Mouse (Mus musculus) left cerebral cortex, postnatal 4 days (tissue): ENCODE data around the gene Usp3. TPM values are rescaled to one million over a fixed set of nuclear protein-coding genes. Genes with fewer than 3 reads are reported as not detected.
A peak's percentile ranks its signal among the peaks of the same experiment; 100 is the strongest.

Experiments used
- DNase-seq: peaks from one replicate; pipeline ENCODE4 v3.0.0-alpha.2; 2022
- intact Hi-C: fragments of 180-260 bp; cut with DNase I; formaldehyde crosslinking; loops from one replicate; pipeline ENCODE4 v1.15.1; 2025
- total RNA-seq, 2 experiments: library from RNA; stranded (reverse); gene quantifications; 2 replicates each; pipeline ENCODE4 v1.2.3; 2021

Gene Usp3
- total RNA-seq, 2 experiments from 2014 or later: 60.7 to 67.3 TPM

DNA sequence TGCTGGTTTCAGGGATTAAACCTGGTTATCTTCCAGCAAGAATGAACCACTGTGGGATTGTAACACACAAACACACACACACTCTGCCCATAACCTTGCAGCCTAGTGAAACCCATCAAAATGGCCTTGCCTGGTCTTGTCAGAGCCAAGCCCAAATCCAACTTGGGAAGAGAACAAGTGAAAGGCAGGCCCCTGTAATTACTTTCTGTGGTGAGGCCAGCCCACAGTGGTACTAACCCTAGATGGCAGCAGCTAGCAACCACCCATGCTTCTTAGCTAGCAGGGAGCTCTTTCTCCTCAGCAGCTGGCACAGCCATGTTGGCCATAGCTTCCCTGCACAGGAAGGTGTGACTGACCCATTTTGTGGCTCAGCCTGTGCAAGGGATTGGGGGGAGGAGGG is 79.8 kb downstream of the Usp3 start:
- intact Hi-C loops: loop anchor here (5.0 to 10.0 kb wide), 2 partner anchors 319 to 462 kb away; partner anchors contain the start of genes Aph1c and Lactb
- DNase-seq: no peak

GRCm38 (mm10) chr9:66512351-66512671 is 80.6 kb downstream of the Usp3 start:
- intact Hi-C loops: loop anchor here (5.0 to 10.0 kb wide), 2 partner anchors 320 to 462 kb away; partner anchors contain the start of genes Aph1c and Lactb
- DNase-seq: peak; percentile 87

- intact Hi-C loops: loop anchor here (5.0 to 10.0 kb wide), 2 partner anchors 321 to 463 kb away; partner anchors contain the start of genes Aph1c and Lactb
Measured at GRCm38 (mm10) chr9:66511580-66512350, 81.2 kb downstream of the Usp3 start.

GRCm38 (mm10) chr9:66510944-66511343 is 82.0 kb downstream of the Usp3 start:
- intact Hi-C loops: loop anchor here (5.0 to 10.0 kb wide), 2 partner anchors 321 to 464 kb away; partner anchors contain the start of genes Aph1c and Lactb
- DNase-seq: peak; percentile 53

More at GRCm38 (mm10) chr9:66511580-66512350, 81.2 kb downstream of the Usp3 start:
- peak; percentile 95 for DNase-seq

- intact Hi-C loops: loop anchor here (5.0 to 10.0 kb wide), 2 partner anchors 322 to 464 kb away; partner anchors contain the start of genes Aph1c and Lactb
- peak; percentile 66 for DNase-seq
Measured at GRCm38 (mm10) chr9:66510351-66510841, 82.5 kb downstream of the Usp3 start.

DNA sequence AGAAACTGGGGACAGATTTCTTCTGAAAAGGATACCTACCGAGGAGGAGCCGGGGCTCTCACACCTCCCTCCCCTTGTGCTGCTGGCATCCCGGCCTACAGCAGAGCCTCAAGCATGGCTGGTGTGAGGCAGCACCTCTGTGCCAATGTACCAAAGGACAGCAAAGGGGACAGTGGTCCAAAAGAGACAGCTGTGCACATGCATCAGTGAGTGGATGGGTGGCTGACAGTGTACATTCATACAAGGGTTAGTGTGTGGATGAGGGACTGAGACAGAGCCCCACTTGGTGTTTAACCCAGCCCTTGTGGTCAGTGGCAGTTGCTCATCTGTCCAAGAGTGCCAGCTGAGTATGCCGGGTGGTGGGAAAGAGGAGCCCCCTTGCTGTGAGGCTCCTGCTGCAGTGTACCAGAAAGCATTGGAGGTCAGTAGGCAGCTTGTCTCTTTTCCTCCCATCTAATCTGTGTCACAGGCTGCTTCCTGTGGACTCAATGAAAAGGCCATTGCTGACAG is 84.0 kb downstream of the Usp3 start:
- intact Hi-C loops: no loop called here
- no peak for DNase-seq

DNA sequence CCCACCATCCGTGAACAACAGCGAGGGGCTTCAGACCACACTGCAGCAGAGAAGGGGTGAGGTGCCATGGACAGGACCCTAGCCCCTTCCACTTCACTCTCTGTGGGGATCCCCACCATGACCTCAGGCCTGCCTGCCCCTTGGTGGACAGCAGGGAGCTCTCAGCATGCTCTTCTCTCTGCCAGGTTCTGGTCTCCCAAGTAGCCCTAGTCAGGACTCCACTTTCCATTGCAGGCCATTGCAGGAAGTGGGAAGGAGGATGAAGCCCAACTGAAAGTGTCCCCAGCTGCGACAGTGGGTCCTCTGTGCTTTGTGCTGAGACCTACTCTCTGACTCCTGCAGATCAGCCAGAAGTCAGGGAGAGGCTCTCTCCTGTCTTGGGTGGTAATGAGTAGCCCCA is 85.3 kb downstream of the Usp3 start:
- no peak for DNase-seq
- intact Hi-C loops: no loop called here

DNA sequence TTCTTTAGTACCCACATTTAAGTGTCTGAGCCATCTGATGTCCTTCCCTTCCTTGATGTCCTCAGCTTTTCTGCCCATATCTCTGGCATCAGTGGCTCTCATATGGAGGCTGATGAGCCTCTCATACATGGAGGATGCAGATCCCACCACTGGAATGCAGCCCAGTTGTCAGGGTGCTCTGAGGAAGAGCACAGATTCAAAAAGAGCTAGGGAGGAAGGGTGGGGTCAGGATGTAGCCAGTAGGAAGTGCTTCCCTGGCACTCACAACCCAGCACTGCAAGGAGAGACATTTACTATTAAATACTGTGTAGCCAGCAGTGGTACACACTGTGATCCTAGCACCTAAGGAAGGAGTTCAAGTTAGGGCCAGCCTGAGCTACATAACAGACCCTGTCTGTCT is 86.5 kb downstream of the Usp3 start:
- intact Hi-C loops: no loop called here
- no peak for DNase-seq

DNA sequence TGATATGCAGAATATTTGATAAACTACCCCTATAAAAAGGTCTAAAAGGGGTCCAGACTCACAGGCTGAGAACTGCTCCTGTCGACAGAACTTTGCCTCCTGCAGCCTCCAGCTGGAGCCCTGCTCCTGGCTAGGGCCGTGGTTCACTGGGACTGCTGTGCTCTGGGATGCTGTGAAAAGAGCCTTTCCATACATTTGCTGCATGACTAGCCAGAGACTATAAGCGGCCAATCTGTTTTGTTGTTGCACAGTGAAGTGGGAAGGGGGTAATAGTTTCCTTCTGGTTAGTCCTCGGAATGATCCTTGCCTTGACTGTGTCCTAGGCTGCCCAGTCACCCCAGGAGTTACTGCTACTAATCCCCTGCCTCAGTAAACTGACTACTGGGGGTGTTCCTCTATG is 86.9 kb downstream of the Usp3 start:
- DNase-seq: peak; percentile 46
- intact Hi-C loops: no loop called here

GRCm38 (mm10) chr9:66505141-66505917 is 87.6 kb downstream of the Usp3 start:
- intact Hi-C loops: no loop called here
- no peak for DNase-seq

DNA sequence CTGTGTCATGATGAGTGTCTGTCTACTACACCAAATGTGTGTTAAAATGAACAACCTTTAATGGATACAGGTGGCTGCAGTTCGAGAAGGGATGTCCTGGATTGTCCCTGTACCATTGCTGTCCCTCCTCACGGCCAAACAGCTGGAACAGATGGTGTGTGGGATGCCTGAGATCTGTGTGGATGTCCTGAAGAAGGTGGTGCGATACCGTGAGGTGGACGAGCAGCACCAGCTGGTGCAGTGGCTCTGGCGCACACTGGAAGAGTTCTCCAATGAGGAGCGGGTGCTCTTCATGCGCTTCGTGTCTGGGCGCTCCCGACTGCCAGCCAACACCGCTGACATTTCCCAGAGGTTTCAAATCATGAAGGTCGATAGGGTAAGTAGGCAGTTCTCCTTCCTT is 88.4 kb downstream of the Usp3 start:
- no peak for DNase-seq
- intact Hi-C loops: no loop called here

GRCm38 (mm10) chr9:66503879-66504411 is 89.0 kb downstream of the Usp3 start:
- intact Hi-C loops: no loop called here
- DNase-seq: no peak

DNA sequence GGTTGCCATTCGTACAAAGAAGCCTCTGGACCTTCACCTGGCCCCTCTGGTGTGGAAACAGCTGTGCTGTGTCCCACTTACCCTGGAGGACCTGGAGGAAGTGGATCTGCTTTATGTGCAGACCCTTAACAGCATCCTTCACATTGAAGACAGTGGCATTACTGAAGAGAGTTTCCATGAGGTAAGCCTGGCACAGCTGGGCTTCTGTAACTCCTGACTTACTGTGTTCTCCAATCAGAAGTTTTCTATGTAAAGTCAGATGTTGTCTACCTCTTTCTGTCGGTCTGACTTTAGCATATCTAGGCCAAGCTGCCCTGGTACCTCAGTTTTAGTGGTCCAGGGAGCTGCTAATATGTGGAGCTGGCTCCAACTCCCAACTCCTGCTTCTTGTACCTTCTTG is 91.7 kb downstream of the Usp3 start:
- no peak for DNase-seq
- intact Hi-C loops: no loop called here

GRCm38 (mm10) chr9:66493992-66494391 is 99.0 kb downstream of the Usp3 start:
- no peak for DNase-seq
- intact Hi-C loops: no loop called here

DNA sequence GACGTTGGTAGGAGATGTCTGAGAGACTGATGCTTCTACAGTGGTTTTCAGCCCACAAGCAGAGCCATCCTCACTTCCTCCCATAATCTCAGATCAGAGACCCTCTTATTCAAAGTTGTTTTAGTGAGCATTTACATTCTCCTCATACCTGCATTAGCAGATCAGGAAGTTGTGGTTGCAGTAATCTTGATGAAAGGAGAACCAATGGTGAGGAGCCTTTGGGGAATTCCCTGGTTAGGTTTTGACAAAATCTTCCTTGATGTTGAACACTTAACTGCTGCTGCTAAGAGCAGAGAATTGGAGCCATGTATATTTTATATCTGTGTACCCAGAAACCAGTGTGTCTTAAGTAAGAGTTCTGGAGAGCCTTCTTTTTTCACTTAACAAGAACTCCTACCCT is 100.6 kb downstream of the Usp3 start:
- no peak for DNase-seq
- intact Hi-C loops: no loop called here

GRCm38 (mm10) chr9:66488786-66489185 is 104.2 kb downstream of the Usp3 start:
- intact Hi-C loops: loop anchor here (10.0 kb wide), 1 partner anchor 74 kb away; no protein-coding TSS in a partner anchor
- no peak for DNase-seq

DNA sequence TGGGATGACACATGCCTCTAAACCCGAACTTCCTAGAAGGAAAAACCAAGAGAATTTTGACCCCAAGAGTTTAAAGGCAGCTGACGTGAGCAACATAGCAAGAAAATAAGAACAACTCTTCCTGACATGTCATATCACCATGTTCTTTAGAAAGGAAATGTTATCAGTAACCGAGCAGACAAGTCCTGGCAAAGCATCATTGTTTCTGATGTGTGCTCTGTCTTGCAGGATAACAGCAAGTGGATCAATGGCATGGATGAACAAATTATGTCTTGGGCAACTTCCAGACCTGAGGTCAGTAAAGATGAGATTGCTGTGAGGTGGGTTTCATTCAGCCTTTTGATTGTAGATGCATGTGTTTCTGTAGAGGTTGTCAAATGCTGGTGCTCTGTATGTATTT is 109.5 kb downstream of the Usp3 start:
- no peak for DNase-seq
- intact Hi-C loops: loop anchor here (10.0 kb wide), 1 partner anchor 69 kb away; no protein-coding TSS in a partner anchor

GRCm38 (mm10) chr9:66477785-66478184 is 115.2 kb downstream of the Usp3 start:
- intact Hi-C loops: no loop called here
- DNase-seq: no peak

DNA sequence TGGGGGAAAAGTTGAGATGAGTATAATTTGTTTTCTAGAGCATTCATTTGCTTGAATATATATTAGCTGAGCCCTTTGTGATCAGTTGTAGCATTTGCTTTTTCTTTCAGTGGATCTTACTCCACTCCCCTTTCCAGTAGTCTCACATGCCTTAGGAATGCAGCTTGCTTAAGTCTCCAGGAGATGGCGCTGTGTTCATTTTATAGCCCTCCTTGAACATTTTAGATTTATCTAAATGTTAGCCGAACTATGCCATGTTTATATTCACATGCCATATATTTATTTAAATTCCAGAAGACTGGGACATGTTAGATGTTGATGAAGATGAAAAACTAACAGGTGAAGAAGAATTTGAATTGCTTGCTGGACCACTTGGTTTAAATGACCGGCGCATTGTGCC is 127.9 kb downstream of the Usp3 start:
- intact Hi-C loops: no loop called here
- DNase-seq: peak; percentile 10
